Comparison of ENCODE assay signal across 29 mouse cellular contexts in the genomic region with DNA sequence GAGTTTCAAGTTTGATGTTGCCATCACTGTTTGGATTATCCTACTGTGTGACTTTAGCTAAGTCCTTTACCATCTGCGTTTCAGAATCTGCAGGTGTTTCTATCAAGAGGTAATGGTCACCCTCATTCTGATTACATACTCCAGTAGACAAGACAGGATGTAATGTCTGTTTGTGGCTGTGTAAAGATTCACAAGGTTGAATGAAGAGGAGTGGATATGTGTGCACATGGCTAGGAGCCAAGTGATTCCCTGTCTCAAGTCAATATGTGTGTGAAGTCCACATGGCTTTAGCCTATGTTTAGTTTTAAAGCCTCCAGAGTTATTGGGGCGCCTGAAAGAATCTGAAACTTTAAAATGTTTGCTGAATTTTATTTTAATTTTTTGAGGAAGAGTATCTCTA. TPM values are rescaled to one million over a fixed set of nuclear protein-coding genes. Genes with fewer than 3 reads are reported as not detected.
DNase-seq lines count a peak whose midpoint lies in the region; ATAC-seq and TF ChIP-seq lines count a peak whose summit lies in the region.
"Had no signal": no experiment of that assay in that cellular context is flagged by ENCODE, and none has a peak within 500 bp of the region (broad histone marks: within the 10 kb centered on the region; RNA-seq: fewer than 3 reads in every experiment).

No protein-coding gene starts in this region.

- H3K27ac ChIP-seq in liver, adult 2 months (replicated peaks; ENCODE audit: insufficient read depth, low read depth, low read length): no peak overlapping the region
- no peak overlapping the region for H3K27ac ChIP-seq in liver, embryonic 12.5 days
- H3K27ac ChIP-seq in spleen, adult 2 months (ENCODE audit: insufficient read depth, low read length): peak overlapping the region; percentile 51; the same call in 1 of the 2 replicates
- H3K27ac ChIP-seq in midbrain, embryonic 16.5 days (ENCODE audit: low read length): no peak overlapping the region
- H3K27ac ChIP-seq: embryonic facial prominence, embryonic 13.5 days; embryonic facial prominence, embryonic 15.5 days; forebrain, embryonic 10.5 days; forebrain, embryonic 12.5 days had no signal

- no peaks in the 10 kb centered on the region for H3K9me3 ChIP-seq in liver, embryonic 12.5 days (replicated peaks)
- H3K9me3 ChIP-seq in midbrain, embryonic 16.5 days (replicated peaks; ENCODE audit: control insufficient read depth, low read length, poor library complexity, severe bottlenecking): no peaks in the 10 kb centered on the region
- H3K9me3 ChIP-seq: embryonic facial prominence, embryonic 13.5 days; embryonic facial prominence, embryonic 15.5 days; forebrain, embryonic 10.5 days; forebrain, embryonic 12.5 days; G1E had no signal

- no peak overlapping the region for H3K4me2 ChIP-seq in liver, embryonic 12.5 days
- H3K4me2 ChIP-seq in midbrain, embryonic 16.5 days (ENCODE audit: low read length): no peak overlapping the region
- H3K4me2 ChIP-seq: embryonic facial prominence, embryonic 13.5 days; embryonic facial prominence, embryonic 15.5 days; forebrain, embryonic 12.5 days had no signal

- 27% methylated on average over 2 of the region's 2 CpGs for WGBS in liver, adult 2 months
- WGBS in liver, embryonic 12.5 days (ENCODE audit: insufficient replicate concordance): 86% methylated on average over 2 of the region's 2 CpGs
- 65% methylated on average over 2 of the region's 2 CpGs for WGBS in spleen, adult 2 months
- WGBS in midbrain, embryonic 16.5 days: 96% methylated on average over 2 of the region's 2 CpGs

- H3K9ac ChIP-seq in liver, adult 2 months (ENCODE audit: low read depth, low read length): no peak overlapping the region
- H3K9ac ChIP-seq in liver, embryonic 12.5 days: no peak overlapping the region
- H3K9ac ChIP-seq in midbrain, embryonic 16.5 days (ENCODE audit: low read depth, low read length): no peak overlapping the region
- H3K9ac ChIP-seq: embryonic facial prominence, embryonic 13.5 days; embryonic facial prominence, embryonic 15.5 days; forebrain, embryonic 12.5 days had no signal

- H3K27me3 ChIP-seq in liver, adult 2 months (ENCODE audit: control insufficient read depth, insufficient read depth, low read length): no peaks in the 10 kb centered on the region
- H3K27me3 ChIP-seq in liver, embryonic 12.5 days (replicated peaks): no peaks in the 10 kb centered on the region
- H3K27me3 ChIP-seq in spleen, adult 2 months (ENCODE audit: control insufficient read depth, insufficient read depth, low read length): no peaks in the 10 kb centered on the region
- no peaks in the 10 kb centered on the region for H3K27me3 ChIP-seq in midbrain, embryonic 16.5 days (ENCODE audit: control insufficient read depth, insufficient read depth, low read depth, low read length)
- H3K27me3 ChIP-seq: CH12.LX; embryonic facial prominence, embryonic 13.5 days; embryonic facial prominence, embryonic 15.5 days; forebrain, embryonic 12.5 days; Patski had no signal

- peaks cover 44% of the 10 kb centered on the region for H3K4me1 ChIP-seq in liver, adult 2 months (ENCODE audit: control insufficient read depth, insufficient read depth, low read length)
- H3K4me1 ChIP-seq in liver, embryonic 12.5 days: peaks cover 94% of the 10 kb centered on the region
- H3K4me1 ChIP-seq in spleen, adult 2 months (ENCODE audit: control insufficient read depth, insufficient read depth, insufficient read length): peaks cover 55% of the 10 kb centered on the region
- peaks cover 15% of the 10 kb centered on the region for H3K4me1 ChIP-seq in midbrain, embryonic 16.5 days (ENCODE audit: control insufficient read depth, insufficient read depth, low read length)

- H3K79me2 ChIP-seq in liver, adult 2 months (ENCODE audit: control insufficient read depth, insufficient read depth, low read length): peaks cover 53% of the 10 kb centered on the region

- no peak overlapping the region for H3K4me3 ChIP-seq in liver, adult 2 months (ENCODE audit: insufficient read depth, low read depth, low read length)
- no peak overlapping the region for H3K4me3 ChIP-seq in liver, embryonic 12.5 days
- H3K4me3 ChIP-seq in spleen, adult 2 months (ENCODE audit: extremely low read depth, insufficient read depth, insufficient read length): no peak overlapping the region
- no peak overlapping the region for H3K4me3 ChIP-seq in midbrain, embryonic 16.5 days (ENCODE audit: low read depth, low read length)
- H3K4me3 ChIP-seq: embryonic facial prominence, embryonic 13.5 days; embryonic facial prominence, embryonic 15.5 days; erythroblast, embryonic 14.5 days; forebrain, embryonic 10.5 days; forebrain, embryonic 12.5 days had no signal

- no peaks in the 10 kb centered on the region for H3K36me3 ChIP-seq in liver, adult 2 months (ENCODE audit: control insufficient read depth, insufficient read depth, low read length)
- peaks cover 9% of the 10 kb centered on the region; the same call in 1 of the 2 replicates for H3K36me3 ChIP-seq in liver, embryonic 12.5 days
- H3K36me3 ChIP-seq in spleen, adult 2 months (ENCODE audit: control insufficient read depth, insufficient read depth, low read length): no peaks in the 10 kb centered on the region; the same call in 1 of the 2 replicates
- no peaks in the 10 kb centered on the region for H3K36me3 ChIP-seq in midbrain, embryonic 16.5 days (ENCODE audit: control insufficient read depth, insufficient read depth, low read length)
- H3K36me3 ChIP-seq: embryonic facial prominence, embryonic 13.5 days; embryonic facial prominence, embryonic 15.5 days; forebrain, embryonic 10.5 days; forebrain, embryonic 12.5 days had no signal

- no peak for ATAC-seq in liver, embryonic 12.5 days
- no peak for ATAC-seq in midbrain, embryonic 16.5 days
- ATAC-seq: CD4-positive, CD25-positive, alpha-beta regulatory T cell, adult 4 months; forebrain, embryonic 14.5 days; forebrain, embryonic 16.5 days; Patski had no signal

- no peak for TF ChIP-seq CTCF in liver, adult 2 months (IDR thresholded peaks at IDR 0.05; ENCODE audit: low read depth, low read length)
- no peak for TF ChIP-seq CTCF in spleen, adult 2 months (IDR thresholded peaks at IDR 0.05; ENCODE audit: extremely low read depth, insufficient read depth, insufficient read length, insufficient replicate concordance)

- peak; percentile 76 for DNase-seq in liver, adult 2 months (ENCODE audit: extremely low read depth, low read depth, low spot score)
- DNase-seq in spleen, adult 2 months (ENCODE audit: low read depth in 1 of 2, low spot score in 2 of 2): no peak
- no peak for DNase-seq in spleen, postnatal 14 days (ENCODE audit: low spot score in 2 of 2)
- peak; percentile 23 for DNase-seq in naive thymus-derived CD4-positive, alpha-beta T cell, adult 2 months (ENCODE audit: low read depth)
- no peak for DNase-seq in T-cell, adult 2 months (ENCODE audit: low spot score)
- DNase-seq: adrenal gland, adult 2 months; adrenal gland, postnatal 10 days; adrenal gland, postnatal 25 days; B cell, adult 2 months; cerebellum, adult 11 months; cerebellum, adult 18-20 months; cerebellum, adult 8-10 months; cerebellum, adult 9-11 months; cerebellum, postnatal 14 days; cerebellum, postnatal 36 days; embryo, embryonic 11 days had no signal

- no peak for TF ChIP-seq POLR2A in liver, adult 2 months (IDR thresholded peaks at IDR 0.05; ENCODE audit: extremely low read depth, insufficient read depth, low read length)
- no peak for TF ChIP-seq POLR2A in spleen, adult 2 months (IDR thresholded peaks at IDR 0.05; ENCODE audit: low read depth, low read length)

RNA-seq across cellular contexts. Expression of a gene that starts 6.1 kb away (rescaled TPM):
- 6.7 and 9.9 TPM in 2 replicates for total RNA-seq in liver, adult 2 months (2014; rRNA removed)
- 6.8 and 11.3 TPM in 2 replicates for polyA plus RNA-seq in liver, adult 2 months (2012; rRNA removed)
- polyA plus RNA-seq in liver, embryonic 12.5 days (2016; fragmentation: Nextera tagmentation; extraction: Ambion mirVana): 11.9 and 12.0 TPM in 2 replicates
- polyA plus RNA-seq in spleen, adult 2 months (2012; rRNA removed): 24.7 and 28.1 TPM in 2 replicates
- 10.2 and 10.6 TPM in 2 replicates for polyA plus RNA-seq in midbrain, embryonic 16.5 days (2015; fragmentation: Nextera tagmentation; extraction: Ambion mirVana)

RNA-seq across cellular contexts. Expression of a gene that starts 52.0 kb away (rescaled TPM):
- 80.9 and 103 TPM in 2 replicates for total RNA-seq in liver, adult 2 months (2014; rRNA removed)
- polyA plus RNA-seq in liver, adult 2 months (2012; rRNA removed): 52.0 and 64.6 TPM in 2 replicates
- 123 and 124 TPM in 2 replicates for polyA plus RNA-seq in liver, embryonic 12.5 days (2016; fragmentation: Nextera tagmentation; extraction: Ambion mirVana)
- polyA plus RNA-seq in spleen, adult 2 months (2012; rRNA removed): 36.9 and 45.3 TPM in 2 replicates
- 156 and 157 TPM in 2 replicates for polyA plus RNA-seq in midbrain, embryonic 16.5 days (2015; fragmentation: Nextera tagmentation; extraction: Ambion mirVana)

RNA-seq across cellular contexts. Expression of a gene that starts 57.9 kb away (rescaled TPM):
- 0.09 TPM in 1 of 2 replicates, not detected in the other for total RNA-seq in liver, adult 2 months (2014; rRNA removed)
- polyA plus RNA-seq in liver, adult 2 months (2012; rRNA removed): 0.01 TPM in 1 of 2 replicates, not detected in the other
- polyA plus RNA-seq in liver, embryonic 12.5 days (2016; fragmentation: Nextera tagmentation; extraction: Ambion mirVana): 0.11 and 0.14 TPM in 2 replicates
- polyA plus RNA-seq in spleen, adult 2 months (2012; rRNA removed): 0.12 TPM in 2 replicates
- polyA plus RNA-seq in midbrain, embryonic 16.5 days (2015; fragmentation: Nextera tagmentation; extraction: Ambion mirVana): 0.14 and 0.16 TPM in 2 replicates
- polyA plus RNA-seq: Patski had no signal

Comparison
In these comparisons a context has a peak if more than half of its experiments do, and no peak if none do; other contexts are left out.
1. DNase-seq: peak in liver, adult 2 months (single experiment) and naive thymus-derived CD4-positive, alpha-beta T cell, adult 2 months (single experiment); none in spleen, adult 2 months (0 of 2), spleen, postnatal 14 days (0 of 2) and T-cell, adult 2 months (single experiment).